Mouse (Mus musculus) intestine, postnatal 0 days (tissue): ENCODE measurements around the gene Hamp. TPM values are rescaled to one million over a fixed set of nuclear protein-coding genes. Genes with fewer than 3 reads are reported as not detected.

Source experiments
- ATAC-seq: fragments of 200-750 bp; cut with Nextera tagmentation; 2 replicates; pipeline ENCODE4 v1.8.0; 2017; ENCODE audit warnings: mild to moderate bottlenecking, moderate TSS enrichment, moderate library complexity
- H3K27ac ChIP-seq: fragments of 300-500 bp; sonication (generic); 2 replicates; pipeline ENCODE4 v1.5.1; 2014; ENCODE audit warnings: mild to moderate bottlenecking, low read depth, low read length, moderate library complexity
- H3K27me3 ChIP-seq: fragments of 300-500 bp; sonication (generic); replicated peaks from 2 replicates; pipeline ENCODE4 v1.6.1; 2014; ENCODE audit warnings: low read length, mixed read lengths; ENCODE audit not compliant: control insufficient read depth, insufficient read depth
- H3K36me3 ChIP-seq: fragments of 300-500 bp; sonication (generic); 2 replicates; pipeline ENCODE4 v1.6.1; 2014; ENCODE audit warnings: mild to moderate bottlenecking, moderate library complexity; ENCODE audit not compliant: control insufficient read depth, insufficient read depth
- H3K4me1 ChIP-seq: fragments of 300-500 bp; sonication (generic); replicated peaks from 2 replicates; pipeline ENCODE4 v1.6.1; 2014; ENCODE audit warnings: antibody characterized with exemption, low read length, mixed read lengths; ENCODE audit not compliant: control insufficient read depth, insufficient read depth
- H3K4me2 ChIP-seq: fragments of 300-500 bp; sonication (generic); replicated peaks from 2 replicates; pipeline ENCODE4 v1.6.1; 2014; ENCODE audit warnings: low read depth, mild to moderate bottlenecking, moderate library complexity
- H3K4me3 ChIP-seq: fragments of 300-500 bp; sonication (generic); 2 replicates; pipeline ENCODE4 v1.5.1; 2014; ENCODE audit warnings: low read depth, low read length
- H3K9ac ChIP-seq: fragments of 300-500 bp; sonication (generic); 2 replicates; pipeline ENCODE4 v1.6.1; 2014; ENCODE audit warnings: mild to moderate bottlenecking, low read depth, low read length
- H3K9me3 ChIP-seq: fragments of 300-500 bp; sonication (generic); 2 replicates; pipeline ENCODE4 v1.6.1; 2016; ENCODE audit warnings: mixed run types; ENCODE audit not compliant: control insufficient read depth
- CTCF ChIP-seq: sonication (generic); IDR thresholded peaks from 2 replicates; pipeline ENCODE4 v1.5.1; 2016; ENCODE audit warnings: low read depth, mild to moderate bottlenecking, control low read depth, antibody characterized with exemption, moderate library complexity
- WGBS: fragments of 180-500 bp; shearing (Covaris S2); extraction: QIAGEN DNeasy Blood & Tissue Kit; methylation state at CpG from one replicate; pipeline ENCODE4 v1.1.7; 2014; 5-methylcytosine and 5-hydroxymethylcytosine counted together
- polyA plus RNA-seq: library from polyadenylated mRNA; unstranded; fragments of >200 nt; fragmentation: Nextera tagmentation; extraction: Ambion mirVana; gene quantifications from 2 replicates; pipeline ENCODE4 v1.2.1, GENCODE M21; 2015

Hamp gene
- polyA plus RNA-seq, 1 experiment from 2014 or later, result not detected

DNA sequence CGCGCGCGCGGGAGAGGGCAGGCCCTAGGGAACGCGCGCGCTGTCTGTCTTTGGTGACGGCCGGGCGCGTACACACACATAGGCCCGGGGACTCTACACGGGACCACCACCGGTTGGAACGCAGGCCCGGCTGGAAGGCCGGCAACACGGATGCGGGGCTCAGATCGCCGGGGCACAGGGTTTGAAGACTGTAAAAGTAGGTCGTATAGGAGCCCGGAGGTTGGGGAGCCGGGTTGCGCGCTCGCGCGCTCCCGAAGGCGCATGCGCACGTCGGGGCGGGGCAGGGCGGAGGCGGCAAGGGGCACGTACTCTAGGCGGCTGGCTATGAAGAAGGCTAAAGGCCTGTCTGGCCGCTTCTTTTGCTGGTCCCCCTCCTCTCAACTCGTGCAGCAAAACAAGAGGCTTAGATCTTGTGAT, 13.5 kb upstream of the Hamp start:
- peak; percentile 80 for ATAC-seq
- Histone ChIP-seq H3K4me2 (peak overlapping the region; percentile 92), H3K36me3 (peaks cover 55% of the 10 kb centered on the region), H3K27me3 (no peaks in the 10 kb centered on the region), H3K4me3 (peak overlapping the region; percentile 92), H3K27ac (peak overlapping the region; percentile 99), H3K9ac (peak overlapping the region; percentile 100), H3K9me3 (no peaks in the 10 kb centered on the region), H3K4me1 (peaks cover 4% of the 10 kb centered on the region; the same call in 1 of the 2 replicates)
- TF ChIP-seq CTCF, result no peak
- WGBS, result 0% methylated on average over 37 of the region's 43 CpGs

- Histone ChIP-seq H3K9me3 (no peaks in the 10 kb centered on the region), H3K4me1 (peaks cover 4% of the 10 kb centered on the region; the same call in 1 of the 2 replicates), H3K9ac (peak within 1 kb of the TSS; percentile 100), H3K27ac (peak within 1 kb of the TSS; percentile 99), H3K4me3 (peak within 1 kb of the TSS; percentile 92), H3K4me2 (peak within 1 kb of the TSS; percentile 92), H3K36me3 (peaks cover 54% of the 10 kb centered on the region), H3K27me3 (no peaks in the 10 kb centered on the region)
- no peak for TF ChIP-seq CTCF
- peak; percentile 59 for ATAC-seq
- under 1% methylated on average over 39 of the region's 82 CpGs for WGBS
Measured at GRCm38 (mm10) chr7:30956756-30957366, 13.0 kb upstream of the Hamp start, which contains the start of gene Usf2. Usf2 (minus strand) TSS chr7:30956803.

DNA sequence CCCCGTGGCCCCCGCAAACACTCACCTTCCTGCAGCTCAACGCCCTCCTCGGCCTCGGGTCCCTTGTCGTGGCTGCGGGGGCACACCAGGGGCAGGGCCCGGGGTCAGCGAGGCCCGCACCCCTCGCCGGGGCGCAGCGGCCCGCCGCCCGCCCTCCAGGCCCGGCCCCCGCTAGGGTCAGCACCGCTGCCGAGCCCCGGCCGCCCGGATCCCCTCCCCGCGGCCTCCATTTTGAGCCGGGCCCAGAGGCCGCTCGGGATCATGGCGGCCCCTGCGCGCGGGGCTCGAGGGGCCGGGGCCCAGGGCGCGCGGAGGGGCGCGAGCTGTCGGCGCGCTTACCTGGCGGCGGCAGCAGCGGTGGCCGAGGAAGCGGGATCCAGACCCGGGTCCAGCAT, 12.5 kb upstream of the Hamp start:
- peak overlapping the region; percentile 99 for H3K27ac ChIP-seq
- H3K27me3 ChIP-seq, result no peaks in the 10 kb centered on the region
- H3K9ac ChIP-seq, result peak overlapping the region; percentile 100
- peak overlapping the region; percentile 92 for H3K4me3 ChIP-seq
- peak; percentile 45 for ATAC-seq
- H3K9me3 ChIP-seq, result no peaks in the 10 kb centered on the region
- H3K4me1 ChIP-seq, result peaks cover 4% of the 10 kb centered on the region; the same call in 1 of the 2 replicates
- TF ChIP-seq CTCF, result no peak
- 2% methylated on average over 30 of the region's 49 CpGs for WGBS
- H3K4me2 ChIP-seq, result peak overlapping the region; percentile 92
- peaks cover 55% of the 10 kb centered on the region for H3K36me3 ChIP-seq

GRCm38 (mm10) chr7:30955584-30956356, 11.9 kb upstream of the Hamp start:
- no peaks in the 10 kb centered on the region for H3K27me3 ChIP-seq
- H3K4me1 ChIP-seq, result peaks cover 4% of the 10 kb centered on the region; the same call in 1 of the 2 replicates
- H3K9ac ChIP-seq, result peak overlapping the region; percentile 100
- H3K27ac ChIP-seq, result peak overlapping the region; percentile 99
- peaks cover 55% of the 10 kb centered on the region for H3K36me3 ChIP-seq
- H3K4me3 ChIP-seq, result peak overlapping the region; percentile 92
- peak; percentile 95 for TF ChIP-seq CTCF
- H3K4me2 ChIP-seq, result peak overlapping the region; percentile 92
- WGBS, result under 1% methylated on average over 57 of the region's 64 CpGs
- H3K9me3 ChIP-seq, result no peaks in the 10 kb centered on the region
- peak; percentile 66 for ATAC-seq

GRCm38 (mm10) chr7:30954971-30955520, 11.2 kb upstream of the Hamp start:
- 81% methylated on average over 12 of the region's 12 CpGs for WGBS
- peak overlapping the region; percentile 92 for H3K4me2 ChIP-seq
- no peak for ATAC-seq
- no peak overlapping the region for H3K27ac ChIP-seq
- peaks cover 56% of the 10 kb centered on the region for H3K36me3 ChIP-seq
- no peak overlapping the region for H3K9ac ChIP-seq
- no peaks in the 10 kb centered on the region for H3K9me3 ChIP-seq
- peak overlapping the region; percentile 92 for H3K4me3 ChIP-seq
- no peak for TF ChIP-seq CTCF
- H3K4me1 ChIP-seq, result peaks cover 4% of the 10 kb centered on the region; the same call in 1 of the 2 replicates
- no peaks in the 10 kb centered on the region for H3K27me3 ChIP-seq

- TF ChIP-seq CTCF, result peak; percentile 14; the same call in 1 of the 2 replicates
- Histone ChIP-seq H3K4me1 (peaks cover 4% of the 10 kb centered on the region; the same call in 1 of the 2 replicates), H3K27me3 (no peaks in the 10 kb centered on the region), H3K36me3 (peaks cover 54% of the 10 kb centered on the region), H3K9me3 (no peaks in the 10 kb centered on the region), H3K9ac (no peak overlapping the region), H3K4me3 (no peak overlapping the region), H3K4me2 (no peak overlapping the region), H3K27ac (no peak overlapping the region)
- WGBS, result 75% methylated on average over 3 of the region's 3 CpGs
- ATAC-seq, result no peak
Measured at GRCm38 (mm10) chr7:30954036-30954435, 10.2 kb upstream of the Hamp start.
